Mouse (Mus musculus): Measurements from ENCODE around the gene Cdca7.

DNA sequence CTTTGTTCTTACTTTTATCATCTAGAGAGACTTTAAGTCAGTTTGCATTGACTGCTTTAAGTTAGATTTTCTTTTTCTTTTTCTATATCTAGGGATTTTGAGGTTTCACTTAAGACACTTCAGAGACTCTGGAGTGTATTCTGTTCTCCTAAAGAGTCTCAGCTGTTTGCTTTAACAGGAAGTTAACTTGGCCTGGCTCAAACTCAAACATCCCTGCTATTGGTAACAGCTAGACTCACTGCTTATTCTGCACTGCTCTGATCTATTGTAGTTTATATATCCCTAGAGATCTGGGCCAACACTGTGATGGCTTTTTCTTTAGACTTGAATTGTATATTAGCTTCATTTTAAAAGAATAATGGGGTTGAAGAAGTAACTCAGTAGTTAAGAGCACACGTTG is 8.4 kb upstream of the Cdca7 start:
- TF ChIP-seq MAFK (IDR thresholded peaks at IDR 0.05; ENCODE audit: insufficient read depth, low read depth, low read length) = no peak
- no peak for TF ChIP-seq ZC3H11A (IDR thresholded peaks at IDR 0.05; ENCODE audit: borderline replicate concordance, low read depth, low read length)
- TF ChIP-seq HCFC1 (IDR thresholded peaks at IDR 0.05; ENCODE audit: borderline replicate concordance, insufficient read depth, low read length) = no peak
- TF ChIP-seq CHD2 (IDR thresholded peaks at IDR 0.05; ENCODE audit: low read depth, low read length) = no peak
- TF ChIP-seq ZNF384 (IDR thresholded peaks at IDR 0.05; ENCODE audit: low read depth, low read length) = no peak
